Mouse (Mus musculus) spleen, adult 2 months (tissue): Measurements from ENCODE around the gene Ift80.

Experiments
- CTCF ChIP-seq: fragments of 200-500 bp; IDR thresholded peaks from 2 replicates; pipeline ENCODE4 v1.5.1; 2011; ENCODE audit warnings: mild to moderate bottlenecking, inconsistent platforms; ENCODE audit not compliant: insufficient read depth, insufficient read length, insufficient replicate concordance; ENCODE audit errors: extremely low read depth
- POLR2A ChIP-seq: fragments of 200-500 bp; IDR thresholded peaks from 2 replicates; pipeline ENCODE4 v1.6.1; 2011; ENCODE audit warnings: low read depth, low read length, inconsistent platforms

DNA sequence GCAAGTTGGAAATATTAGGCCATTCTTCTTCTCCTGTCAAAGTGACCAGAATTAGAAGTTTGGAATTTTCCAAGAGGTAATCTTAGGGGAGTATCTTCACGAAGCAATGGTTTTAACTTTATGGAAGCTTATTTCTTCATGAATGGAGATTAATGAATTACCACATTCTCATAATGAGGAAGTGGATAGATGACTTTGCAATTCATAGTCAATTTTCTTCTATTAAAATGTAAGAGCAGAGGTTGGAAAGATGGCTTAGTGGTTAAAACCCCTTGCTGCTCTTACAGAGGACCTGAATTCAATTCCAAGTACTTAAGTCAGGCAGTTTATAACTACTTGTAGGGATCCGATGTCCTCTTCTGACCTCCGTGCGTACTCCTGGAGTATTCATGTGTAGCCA is 160.3 kb downstream of the Ift80 start:
- TF ChIP-seq CTCF (no peak), POLR2A (no peak)
